Mouse (Mus musculus) liver, embryonic 15.5 days (tissue): ENCODE measurements around the gene Samd8. TPM values are rescaled to one million over a fixed set of nuclear protein-coding genes. Genes with fewer than 3 reads are reported as not detected.

ENCODE experiments used
- ATAC-seq: fragments of 200-750 bp; cut with Nextera tagmentation; 2 replicates; pipeline ENCODE4 v1.8.0; 2017; ENCODE audit warnings: moderate number of reproducible peaks, mild to moderate bottlenecking, moderate library complexity; ENCODE audit not compliant: insufficient read depth
- H3K27ac ChIP-seq: fragments of 300-500 bp; sonication (generic); replicated peaks from 2 replicates; pipeline ENCODE4 v1.5.1; 2015; ENCODE audit warnings: mild to moderate bottlenecking, inconsistent platforms
- H3K27me3 ChIP-seq: fragments of 300-500 bp; sonication (generic); 2 replicates; pipeline ENCODE4 v1.6.1; 2015; ENCODE audit warnings: mild to moderate bottlenecking, inconsistent platforms
- H3K36me3 ChIP-seq: fragments of 300-500 bp; sonication (generic); replicated peaks from 2 replicates; pipeline ENCODE4 v1.6.1; 2015; ENCODE audit warnings: moderate library complexity, mild to moderate bottlenecking, inconsistent platforms
- H3K4me1 ChIP-seq: fragments of 300-500 bp; sonication (generic); replicated peaks from 2 replicates; pipeline ENCODE4 v1.6.1; 2015; ENCODE audit warnings: inconsistent platforms
- H3K4me2 ChIP-seq: fragments of 300-500 bp; sonication (generic); 2 replicates; pipeline ENCODE4 v1.6.1; 2015; ENCODE audit warnings: moderate library complexity, mild to moderate bottlenecking, inconsistent platforms
- H3K4me3 ChIP-seq: fragments of 300-500 bp; sonication (generic); replicated peaks from 2 replicates; pipeline ENCODE4 v1.5.1; 2015; ENCODE audit warnings: mild to moderate bottlenecking, inconsistent platforms
- H3K9ac ChIP-seq: fragments of 300-500 bp; sonication (generic); 2 replicates; pipeline ENCODE4 v1.6.1; 2015; ENCODE audit warnings: moderate library complexity, mild to moderate bottlenecking, inconsistent platforms
- H3K9me3 ChIP-seq: fragments of 300-500 bp; sonication (generic); replicated peaks from 2 replicates; pipeline ENCODE4 v1.6.1; 2016; ENCODE audit warnings: inconsistent platforms
- WGBS: fragments of 180-500 bp; shearing (Covaris S2); methylation state at CpG from one replicate; pipeline ENCODE4 v1.1.7; 2015; ENCODE audit warnings: mixed read lengths; ENCODE audit not compliant: insufficient replicate concordance; 5-methylcytosine and 5-hydroxymethylcytosine counted together
- polyA plus RNA-seq: library from polyadenylated mRNA; unstranded; fragments of >200 nt; fragmentation: Nextera tagmentation; extraction: Ambion mirVana; gene quantifications from 2 replicates; pipeline ENCODE4 v1.2.1, GENCODE M21; 2015

Gene Samd8
- polyA plus RNA-seq, 1 experiment from 2014 or later: 2.8 TPM

- ATAC-seq: no peak
- Histone ChIP-seq H3K9ac (no peak overlapping the region), H3K9me3 (no peaks in the 10 kb centered on the region), H3K4me3 (no peak overlapping the region), H3K36me3 (no peaks in the 10 kb centered on the region), H3K27me3 (peaks cover 3% of the 10 kb centered on the region; the same call in 1 of the 2 replicates), H3K4me2 (no peak overlapping the region), H3K4me1 (peaks cover 26% of the 10 kb centered on the region), H3K27ac (peak overlapping the region; percentile 16; the same call in 1 of the 2 replicates)
- 42% methylated on average over 3 of the region's 3 CpGs for WGBS
Observed at GRCm38 (mm10) chr14:21813847-21814246, 63.5 kb downstream of the Samd8 start.

GRCm38 (mm10) chr14:21814606-21815005 lies 64.3 kb downstream of the Samd8 start:
- Histone ChIP-seq H3K36me3 (no peaks in the 10 kb centered on the region), H3K9me3 (no peaks in the 10 kb centered on the region), H3K4me2 (no peak overlapping the region), H3K27me3 (peaks cover 3% of the 10 kb centered on the region; the same call in 1 of the 2 replicates), H3K4me1 (peaks cover 26% of the 10 kb centered on the region), H3K4me3 (no peak overlapping the region), H3K27ac (no peak overlapping the region), H3K9ac (no peak overlapping the region)
- no peak for ATAC-seq
- 77% methylated on average over 4 of the region's 4 CpGs for WGBS

GRCm38 (mm10) chr14:21816255-21816654 lies 65.9 kb downstream of the Samd8 start:
- no peaks in the 10 kb centered on the region for H3K36me3 ChIP-seq
- H3K9me3 ChIP-seq: no peaks in the 10 kb centered on the region
- H3K4me3 ChIP-seq: no peak overlapping the region
- H3K27ac ChIP-seq: no peak overlapping the region
- no peak overlapping the region for H3K9ac ChIP-seq
- H3K4me2 ChIP-seq: no peak overlapping the region
- peaks cover 24% of the 10 kb centered on the region for H3K4me1 ChIP-seq
- H3K27me3 ChIP-seq: peaks cover 3% of the 10 kb centered on the region; the same call in 1 of the 2 replicates
- WGBS: 57% methylated on average over 3 of the region's 3 CpGs
- no peak for ATAC-seq

- H3K9ac ChIP-seq: no peak overlapping the region
- H3K27me3 ChIP-seq: peaks cover 3% of the 10 kb centered on the region; the same call in 1 of the 2 replicates
- no peak overlapping the region for H3K27ac ChIP-seq
- no peak for ATAC-seq
- no peak overlapping the region for H3K4me3 ChIP-seq
- peaks cover 29% of the 10 kb centered on the region for H3K4me1 ChIP-seq
- H3K9me3 ChIP-seq: no peaks in the 10 kb centered on the region
- H3K36me3 ChIP-seq: no peaks in the 10 kb centered on the region
- 60% methylated on average over 4 of the region's 4 CpGs for WGBS
- no peak overlapping the region for H3K4me2 ChIP-seq
Observed at GRCm38 (mm10) chr14:21817453-21817852, 67.1 kb downstream of the Samd8 start.

GRCm38 (mm10) chr14:21820880-21821505 lies 70.7 kb downstream of the Samd8 start:
- H3K4me1 ChIP-seq: peaks cover 45% of the 10 kb centered on the region
- no peaks in the 10 kb centered on the region for H3K36me3 ChIP-seq
- no peak overlapping the region for H3K9ac ChIP-seq
- H3K4me2 ChIP-seq: no peak overlapping the region
- no peaks in the 10 kb centered on the region for H3K9me3 ChIP-seq
- no peak overlapping the region for H3K27ac ChIP-seq
- H3K27me3 ChIP-seq: no peaks in the 10 kb centered on the region
- no peak for ATAC-seq
- 74% methylated on average over 4 of the region's 4 CpGs for WGBS
- no peak overlapping the region for H3K4me3 ChIP-seq

- 42% methylated on average over 7 of the region's 7 CpGs for WGBS
Observed at GRCm38 (mm10) chr14:21822307-21822706, 72.0 kb downstream of the Samd8 start.

GRCm38 (mm10) chr14:21822795-21823374 lies 72.6 kb downstream of the Samd8 start:
- Histone ChIP-seq H3K36me3 (no peaks in the 10 kb centered on the region), H3K4me3 (0 out of 2 replicates have a peak overlapping the region, but pooled peaks have one; percentile 4), H3K4me1 (peaks cover 61% of the 10 kb centered on the region), H3K4me2 (peak overlapping the region; percentile 52), H3K27me3 (no peaks in the 10 kb centered on the region), H3K27ac (peak overlapping the region; percentile 96), H3K9me3 (no peaks in the 10 kb centered on the region), H3K9ac (peak overlapping the region; percentile 52)
- WGBS: 8% methylated on average over 7 of the region's 7 CpGs
- ATAC-seq: peak; percentile 93

More at GRCm38 (mm10) chr14:21822307-21822706, 72.0 kb downstream of the Samd8 start:
- Histone ChIP-seq H3K9ac (no peak overlapping the region), H3K4me1 (peaks cover 57% of the 10 kb centered on the region), H3K4me3 (no peak overlapping the region), H3K4me2 (peak overlapping the region; percentile 52; the same call in 1 of the 2 replicates), H3K9me3 (no peaks in the 10 kb centered on the region), H3K27ac (peak overlapping the region; percentile 96), H3K36me3 (no peaks in the 10 kb centered on the region), H3K27me3 (no peaks in the 10 kb centered on the region)
- ATAC-seq: no peak

- no peaks in the 10 kb centered on the region for H3K27me3 ChIP-seq
- no peak overlapping the region for H3K9ac ChIP-seq
- no peak overlapping the region for H3K4me2 ChIP-seq
- ATAC-seq: no peak
- WGBS: 62% methylated on average over 7 of the region's 7 CpGs
- peaks cover 68% of the 10 kb centered on the region for H3K4me1 ChIP-seq
- no peak overlapping the region for H3K4me3 ChIP-seq
- H3K9me3 ChIP-seq: no peaks in the 10 kb centered on the region
- no peaks in the 10 kb centered on the region for H3K36me3 ChIP-seq
- peak overlapping the region; percentile 96 for H3K27ac ChIP-seq
Observed at GRCm38 (mm10) chr14:21823897-21824296, 73.6 kb downstream of the Samd8 start.

- peaks cover 75% of the 10 kb centered on the region for H3K4me1 ChIP-seq
- no peaks in the 10 kb centered on the region for H3K36me3 ChIP-seq
- H3K4me3 ChIP-seq: no peak within 1 kb of the TSS
- no peak within 1 kb of the TSS for H3K4me2 ChIP-seq
- 77% methylated on average over 2 of the region's 2 CpGs for WGBS
- H3K9ac ChIP-seq: no peak within 1 kb of the TSS
- H3K27ac ChIP-seq: peak within 1 kb of the TSS; percentile 96
- H3K9me3 ChIP-seq: no peaks in the 10 kb centered on the region
- no peak for ATAC-seq
- H3K27me3 ChIP-seq: no peaks in the 10 kb centered on the region
Observed at GRCm38 (mm10) chr14:21824938-21825337, 74.6 kb downstream of the Samd8 start, which contains the start of gene Vdac2. Gene Vdac2 (plus strand): TSS chr14:21825238.

- H3K4me3 ChIP-seq: no peak overlapping the region
- no peak overlapping the region for H3K4me2 ChIP-seq
- no peaks in the 10 kb centered on the region for H3K27me3 ChIP-seq
- no peaks in the 10 kb centered on the region for H3K9me3 ChIP-seq
- no peak overlapping the region for H3K9ac ChIP-seq
- ATAC-seq: no peak
- H3K4me1 ChIP-seq: peaks cover 85% of the 10 kb centered on the region
- H3K36me3 ChIP-seq: no peaks in the 10 kb centered on the region
- WGBS: 64% methylated on average over 9 of the region's 9 CpGs
- peak overlapping the region; percentile 33 for H3K27ac ChIP-seq
Observed at GRCm38 (mm10) chr14:21825786-21826491, 75.6 kb downstream of the Samd8 start.
